Mouse (Mus musculus) heart, embryonic 14.5 days (tissue): Measurements from ENCODE around the gene Olfr572. TPM values are rescaled to one million over a fixed set of nuclear protein-coding genes. Genes with fewer than 3 reads are reported as not detected.

Experiments
- ATAC-seq: fragments of 200-750 bp; cut with Nextera tagmentation; 2 replicates; pipeline ENCODE4 v1.8.0; 2017; ENCODE audit warnings: low read depth, moderate TSS enrichment; ENCODE audit not compliant: insufficient number of reproducible peaks, insufficient read depth, low FRiP score
- H3K27ac ChIP-seq, 2 experiments: fragments of 200-500 bp in 1 of 2; fragments of 300-500 bp in 1 of 2; sonication (generic) in 1 of 2; replicated peaks in 1 of 2; 2 replicates each; pipeline ENCODE4 v1.5.1; 2012 to 2014; ENCODE audit warnings: low read depth in 2 of 2, low read length in 2 of 2, control low read depth in 1 of 2, mild to moderate bottlenecking in 1 of 2, mixed read lengths in 1 of 2; ENCODE audit not compliant: control insufficient read depth in 1 of 2, insufficient read depth in 1 of 2
- H3K27me3 ChIP-seq: fragments of 300-500 bp; sonication (generic); 2 replicates; pipeline ENCODE4 v1.6.1; 2014; ENCODE audit warnings: mild to moderate bottlenecking, low read length, control low read depth; ENCODE audit not compliant: control insufficient read depth, insufficient read depth
- H3K36me3 ChIP-seq: fragments of 300-500 bp; sonication (generic); 2 replicates; pipeline ENCODE4 v1.6.1; 2014; ENCODE audit warnings: mild to moderate bottlenecking, control low read depth, low read length, mixed read lengths; ENCODE audit not compliant: control insufficient read depth, insufficient read depth
- H3K4me1 ChIP-seq, 2 experiments: fragments of 200-500 bp in 1 of 2; fragments of 300-500 bp in 1 of 2; sonication (generic) in 1 of 2; 2 replicates each; pipeline ENCODE4 v1.6.1; 2012 to 2014; ENCODE audit warnings: low read length in 2 of 2, control low read depth in 1 of 2, mixed read lengths in 1 of 2; ENCODE audit not compliant: control insufficient read depth in 2 of 2, insufficient read depth in 2 of 2
- H3K4me2 ChIP-seq: fragments of 300-500 bp; sonication (generic); 2 replicates; pipeline ENCODE4 v1.6.1; 2014; ENCODE audit warnings: mild to moderate bottlenecking, low read length
- H3K4me3 ChIP-seq, 2 experiments: fragments of 200-500 bp in 1 of 2; fragments of 300-500 bp in 1 of 2; sonication (generic) in 1 of 2; 2 replicates each; pipeline ENCODE4 v1.5.1; 2012 to 2014; ENCODE audit warnings: low read length in 2 of 2, mild to moderate bottlenecking in 2 of 2, control low read depth in 1 of 2, low read depth in 1 of 2, moderate library complexity in 1 of 2; ENCODE audit not compliant: control insufficient read depth in 1 of 2, insufficient read depth in 1 of 2
- H3K9ac ChIP-seq: fragments of 300-500 bp; sonication (generic); 2 replicates; pipeline ENCODE4 v1.6.1; 2014; ENCODE audit warnings: mild to moderate bottlenecking, low read length
- H3K9me3 ChIP-seq: fragments of 300-500 bp; sonication (generic); 2 replicates; pipeline ENCODE4 v1.6.1; 2016; ENCODE audit warnings: low read length, control low read depth; ENCODE audit not compliant: control insufficient read depth
- WGBS: fragments of 180-500 bp; shearing (Covaris S2); extraction: QIAGEN DNeasy Blood & Tissue Kit; methylation state at CpG from one replicate; pipeline ENCODE4 v1.1.7; 2014; 5-methylcytosine and 5-hydroxymethylcytosine counted together
- polyA plus RNA-seq: library from polyadenylated mRNA; unstranded; fragments of >200 nt; fragmentation: Nextera tagmentation; extraction: Ambion mirVana; gene quantifications from 2 replicates; pipeline ENCODE4 v1.2.1, GENCODE M21; 2014

The Olfr572 gene
- polyA plus RNA-seq, 1 experiment from 2014 or later, result not detected

- no peak overlapping the region for H3K27ac ChIP-seq
- H3K9ac ChIP-seq, result no peak overlapping the region
- H3K4me3 ChIP-seq, result no peak overlapping the region
- no peak for ATAC-seq
- no peaks in the 10 kb centered on the region for H3K9me3 ChIP-seq
- H3K4me1 ChIP-seq, result no peaks in the 10 kb centered on the region
- no peaks in the 10 kb centered on the region for H3K36me3 ChIP-seq
- no peaks in the 10 kb centered on the region for H3K27me3 ChIP-seq
- WGBS, result 63% methylated on average over 3 of the region's 3 CpGs
- no peak overlapping the region for H3K4me2 ChIP-seq
Measured at GRCm38 (mm10) chr7:102927105-102927504, 2.9 kb downstream of the Olfr572 start.

- 84% methylated on average over 2 of the region's 2 CpGs for WGBS
Measured at GRCm38 (mm10) chr7:102942475-102942874, 18.3 kb downstream of the Olfr572 start, which contains the start of gene Olfr573-ps1. Olfr573-ps1 (minus strand) TSS chr7:102942575.

GRCm38 (mm10) chr7:102943417-102943816 lies 19.2 kb downstream of the Olfr572 start:
- Histone ChIP-seq H3K4me1 (no peaks in the 10 kb centered on the region), H3K4me3 (no peak overlapping the region), H3K4me2 (no peak overlapping the region), H3K27ac (no peak overlapping the region), H3K36me3 (no peaks in the 10 kb centered on the region), H3K27me3 (no peaks in the 10 kb centered on the region), H3K9me3 (no peaks in the 10 kb centered on the region), H3K9ac (no peak overlapping the region)
- no peak for ATAC-seq
- 78% methylated on average over 1 of the region's 1 CpGs for WGBS

More at GRCm38 (mm10) chr7:102942475-102942874, 18.3 kb downstream of the Olfr572 start, which contains the start of gene Olfr573-ps1:
- no peak within 1 kb of the TSS for H3K27ac ChIP-seq
- H3K9me3 ChIP-seq, result no peaks in the 10 kb centered on the region
- no peak for ATAC-seq
- no peaks in the 10 kb centered on the region for H3K4me1 ChIP-seq
- no peak within 1 kb of the TSS for H3K4me2 ChIP-seq
- H3K36me3 ChIP-seq, result no peaks in the 10 kb centered on the region
- H3K27me3 ChIP-seq, result no peaks in the 10 kb centered on the region
- H3K9ac ChIP-seq, result no peak within 1 kb of the TSS
- H3K4me3 ChIP-seq, result no peak within 1 kb of the TSS

GRCm38 (mm10) chr7:102948167-102948566 lies 24.0 kb downstream of the Olfr572 start, which contains the start of gene Olfr574:
Olfr574 (plus strand) TSS chr7:102948467.
- Histone ChIP-seq H3K4me3 (no peak within 1 kb of the TSS), H3K36me3 (no peaks in the 10 kb centered on the region), H3K4me2 (no peak within 1 kb of the TSS), H3K27ac (no peak within 1 kb of the TSS), H3K27me3 (no peaks in the 10 kb centered on the region), H3K9me3 (no peaks in the 10 kb centered on the region), H3K4me1 (no peaks in the 10 kb centered on the region), H3K9ac (no peak within 1 kb of the TSS)
- 84% methylated on average over 1 of the region's 1 CpGs for WGBS
- no peak for ATAC-seq

- ATAC-seq, result no peak
- H3K9ac ChIP-seq, result no peak overlapping the region
- WGBS, result 67% methylated on average over 1 of the region's 1 CpGs
- H3K27me3 ChIP-seq, result no peaks in the 10 kb centered on the region
- no peaks in the 10 kb centered on the region for H3K9me3 ChIP-seq
- no peak overlapping the region for H3K27ac ChIP-seq
- H3K4me1 ChIP-seq, result no peaks in the 10 kb centered on the region
- H3K4me2 ChIP-seq, result no peak overlapping the region
- H3K4me3 ChIP-seq, result no peak overlapping the region
- H3K36me3 ChIP-seq, result no peaks in the 10 kb centered on the region
Measured at GRCm38 (mm10) chr7:102950732-102951131, 26.5 kb downstream of the Olfr572 start.

- Histone ChIP-seq H3K4me1 (no peaks in the 10 kb centered on the region), H3K36me3 (no peaks in the 10 kb centered on the region), H3K27me3 (no peaks in the 10 kb centered on the region), H3K9me3 (no peaks in the 10 kb centered on the region), H3K4me2 (no peak overlapping the region), H3K4me3 (no peak overlapping the region), H3K27ac (no peak overlapping the region), H3K9ac (no peak overlapping the region)
- 59% methylated on average over 3 of the region's 3 CpGs for WGBS
- ATAC-seq, result no peak
Measured at GRCm38 (mm10) chr7:102958137-102958536, 33.9 kb downstream of the Olfr572 start.

- Histone ChIP-seq H3K4me3 (no peak within 1 kb of the TSS), H3K9ac (no peak within 1 kb of the TSS), H3K36me3 (no peaks in the 10 kb centered on the region), H3K4me1 (no peaks in the 10 kb centered on the region), H3K27me3 (no peaks in the 10 kb centered on the region), H3K4me2 (no peak within 1 kb of the TSS), H3K9me3 (no peaks in the 10 kb centered on the region), H3K27ac (no peak within 1 kb of the TSS)
- no peak for ATAC-seq
- 40% methylated on average over 1 of the region's 1 CpGs for WGBS
Measured at GRCm38 (mm10) chr7:102958593-102958992, 34.4 kb downstream of the Olfr572 start, which contains the start of gene Olfr575. Olfr575 (minus strand) TSS chr7:102958775.

- WGBS, result 11% methylated on average over 2 of the region's 2 CpGs
- no peaks in the 10 kb centered on the region for H3K27me3 ChIP-seq
- no peak for ATAC-seq
Measured at GRCm38 (mm10) chr7:102962360-102962759, 38.2 kb downstream of the Olfr572 start, which contains the start of gene Olfr576. Olfr576 (plus strand) TSS chr7:102962660.

More at GRCm38 (mm10) chr7:102962360-102962759, 38.2 kb downstream of the Olfr572 start, which contains the start of gene Olfr576:
- Histone ChIP-seq H3K4me3 (no peak within 1 kb of the TSS), H3K4me1 (no peaks in the 10 kb centered on the region), H3K9ac (no peak within 1 kb of the TSS), H3K36me3 (no peaks in the 10 kb centered on the region), H3K4me2 (no peak within 1 kb of the TSS), H3K27ac (no peak within 1 kb of the TSS), H3K9me3 (no peaks in the 10 kb centered on the region)
